In the genomic region with DNA sequence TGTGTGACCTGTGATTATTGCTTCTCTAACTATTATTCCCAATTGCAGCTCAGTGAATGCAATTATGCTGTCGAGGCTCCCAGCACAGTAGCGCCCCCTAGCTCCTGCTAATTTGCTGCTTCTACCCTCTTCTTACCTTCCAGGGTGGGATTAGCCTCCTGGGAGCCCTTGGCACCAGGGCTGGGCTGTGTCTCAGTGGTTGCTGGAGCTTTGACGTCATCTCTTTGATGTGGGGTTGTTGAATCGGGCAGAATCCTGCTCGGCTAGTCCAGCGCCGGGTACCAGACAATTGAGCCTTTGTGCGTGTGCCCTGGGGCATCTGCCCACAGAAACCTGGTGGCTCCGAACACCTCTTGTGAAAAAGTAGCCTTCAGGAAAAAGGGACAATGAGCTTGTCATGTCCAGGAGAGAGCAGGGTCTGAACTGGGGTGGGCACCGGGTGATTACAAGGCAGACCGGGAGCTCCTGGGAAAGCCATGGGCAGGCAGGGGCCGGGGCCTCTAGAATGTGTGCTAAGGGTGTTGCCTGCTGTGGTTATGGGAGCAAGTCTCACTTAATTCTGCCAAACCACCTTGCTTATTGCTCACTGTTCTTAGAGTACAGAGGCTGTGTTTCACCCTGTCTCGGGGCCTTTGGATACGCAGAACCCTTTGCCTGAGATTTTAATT, we compare ENCODE assay signal across 8 mouse cellular contexts. TPM values are rescaled to one million over a fixed set of nuclear protein-coding genes. Genes with fewer than 3 reads are reported as not detected.
DNase-seq lines count a peak whose midpoint lies in the region; ATAC-seq and TF ChIP-seq lines count a peak whose summit lies in the region.

No protein-coding gene starts in this region.

- H3K4me1 ChIP-seq in testis, adult 2 months (ENCODE audit: control insufficient read depth, insufficient read depth, low read length) = no peaks in the 10 kb centered on the region
- no peaks in the 10 kb centered on the region for H3K4me1 ChIP-seq in hindbrain, postnatal 0 days (ENCODE audit: insufficient read depth, low read length)

- H3K9me3 ChIP-seq in hindbrain, postnatal 0 days (ENCODE audit: low read length) = no peaks in the 10 kb centered on the region

- H3K4me2 ChIP-seq in hindbrain, postnatal 0 days (ENCODE audit: low read depth, low read length) = no peak overlapping the region

- peak; percentile 64; the same call in 1 of the 2 replicates for ATAC-seq in hindbrain, postnatal 0 days

- 26% methylated on average over 14 of the region's 14 CpGs for WGBS in hindbrain, postnatal 0 days

- peak; percentile 32 for DNase-seq in adrenal gland, postnatal 14 days
- no peak for DNase-seq in adrenal gland, adult 8-10 months
- no peak for DNase-seq in testis, postnatal 14 days (ENCODE audit: low spot score)
- no peak for DNase-seq in hindbrain, postnatal 0 days (ENCODE audit: low spot score)
- DNase-seq in retina, postnatal 1 day = peak; percentile 89
- DNase-seq in left cerebral cortex, adult 9 months (ENCODE audit: low spot score in 2 of 2) = no peak
- no peak for DNase-seq in MN1 (ENCODE audit: low spot score)

- H3K4me3 ChIP-seq in testis, adult 2 months (ENCODE audit: control insufficient read depth, low read depth, low read length) = no peak overlapping the region
- H3K4me3 ChIP-seq in hindbrain, postnatal 0 days (ENCODE audit: low read length) = no peak overlapping the region

- H3K27me3 ChIP-seq in testis, adult 2 months (ENCODE audit: control insufficient read depth, insufficient read depth, low read length) = no peaks in the 10 kb centered on the region
- H3K27me3 ChIP-seq in hindbrain, postnatal 0 days (ENCODE audit: insufficient read depth, low read length) = no peaks in the 10 kb centered on the region

- H3K9ac ChIP-seq in hindbrain, postnatal 0 days (replicated peaks; ENCODE audit: low read length) = no peak overlapping the region

- H3K27ac ChIP-seq in testis, adult 2 months (ENCODE audit: control insufficient read depth, insufficient read depth, low read depth, low read length) = no peak overlapping the region
- H3K27ac ChIP-seq in hindbrain, postnatal 0 days = no peak overlapping the region

- TF ChIP-seq CTCF in testis, adult 2 months (IDR thresholded peaks at IDR 0.05; ENCODE audit: control insufficient read depth, insufficient read depth, insufficient replicate concordance, low read depth, low read length) = peak; percentile 46; the same call in 1 of the 2 replicates
- peak; percentile 60 for TF ChIP-seq CTCF in hindbrain, postnatal 0 days (IDR thresholded peaks at IDR 0.05; ENCODE audit: low read depth)

- no peak for TF ChIP-seq POLR2A in testis, adult 2 months (IDR thresholded peaks at IDR 0.05; ENCODE audit: control insufficient read depth, low read depth, low read length)

- H3K36me3 ChIP-seq in testis, adult 2 months (ENCODE audit: control insufficient read depth, insufficient read depth, low read length) = no peaks in the 10 kb centered on the region
- H3K36me3 ChIP-seq in hindbrain, postnatal 0 days (ENCODE audit: insufficient read depth, low read length) = no peaks in the 10 kb centered on the region

RNA-seq across cellular contexts. Expression of gene Syf2, which starts 44.7 kb away (rescaled TPM):
- 81.4 and 90.5 TPM in 2 replicates for total RNA-seq in adrenal gland, postnatal 14 days (2021)
- total RNA-seq in adrenal gland, adult 8-10 months (2022) = 100 to 1,000 TPM in 1 of 4 experiments, 10 to 100 TPM in 3; 80.6 to 102 (median 92.5) TPM
- polyA plus RNA-seq in testis, adult 2 months (2012; rRNA removed) = 22.0 and 24.3 TPM in 2 replicates
- total RNA-seq in hindbrain, postnatal 0 days (2014; rRNA removed) = 19.2 and 35.0 TPM in 2 replicates
- polyA plus RNA-seq in hindbrain, postnatal 0 days (2015; fragmentation: Nextera tagmentation; extraction: Ambion mirVana) = 70.7 and 80.4 TPM in 2 replicates

RNA-seq across cellular contexts. Expression of gene Rsrp1, which starts 52.0 kb away (rescaled TPM):
- total RNA-seq in adrenal gland, postnatal 14 days (2021) = 394 and 402 TPM in 2 replicates
- total RNA-seq in adrenal gland, adult 8-10 months (2022) = 100 to 1,000 TPM; 450 to 493 (median 461) TPM
- 145 and 148 TPM in 2 replicates for polyA plus RNA-seq in testis, adult 2 months (2012; rRNA removed)
- total RNA-seq in hindbrain, postnatal 0 days (2014; rRNA removed) = 70.0 and 112 TPM in 2 replicates
- 256 and 295 TPM in 2 replicates for polyA plus RNA-seq in hindbrain, postnatal 0 days (2015; fragmentation: Nextera tagmentation; extraction: Ambion mirVana)

Comparison
In these comparisons a context has a peak if more than half of its experiments do, and no peak if none do; other contexts are left out.
1. DNase-seq: peak in adrenal gland, postnatal 14 days (single experiment) and retina, postnatal 1 day (single experiment); none in adrenal gland, adult 8-10 months (single experiment), testis, postnatal 14 days (single experiment), hindbrain, postnatal 0 days (single experiment), left cerebral cortex, adult 9 months (0 of 2) and MN1 (single experiment).